Mouse (Mus musculus): ENCODE data around the gene Dock8. TPM values are rescaled to one million over a fixed set of nuclear protein-coding genes. Genes with fewer than 3 reads are reported as not detected.

Dock8 gene
- polyA plus RNA-seq, 1 experiment = 0.57 TPM

GRCm38 (mm10) chr19:25184076-25184475 lies 184.7 kb downstream of the Dock8 start:
- Histone ChIP-seq H3K9ac (ENCODE audit: low read depth, poor library complexity, severe bottlenecking) (no peak overlapping the region), H3K27ac (ENCODE audit: insufficient read depth, low read length) (no peak overlapping the region), H3K4me1 (ENCODE audit: control insufficient read depth, insufficient read depth, low read length) (no peaks in the 10 kb centered on the region), H3K27me3 (ENCODE audit: control insufficient read depth, insufficient read depth, low read length, poor library complexity, severe bottlenecking) (0 out of 2 replicates have a peak, but pooled peaks cover 2% of the 10 kb centered on the region), H3K9me3 (replicated peaks; ENCODE audit: control insufficient read depth, insufficient read depth, low read length, poor library complexity, severe bottlenecking) (no peaks in the 10 kb centered on the region), H3K36me3 (ENCODE audit: control insufficient read depth, insufficient read depth, low read length, poor library complexity, severe bottlenecking) (no peaks in the 10 kb centered on the region), H3K4me3 (ENCODE audit: low read depth, low read length) (no peak overlapping the region)
- TF ChIP-seq EP300 (IDR thresholded peaks at IDR 0.05; ENCODE audit: insufficient read depth, low read depth, low read length) (no peak), POLR2A (IDR thresholded peaks at IDR 0.05; ENCODE audit: insufficient read depth, low read length) (no peak), CTCF (IDR thresholded peaks at IDR 0.05; ENCODE audit: low read depth, low read length) (no peak)

- no peak for TF ChIP-seq EP300 (IDR thresholded peaks at IDR 0.05; ENCODE audit: insufficient read depth, low read depth, low read length)
- TF ChIP-seq CTCF (IDR thresholded peaks at IDR 0.05; ENCODE audit: low read depth, low read length) = no peak
- TF ChIP-seq POLR2A (IDR thresholded peaks at IDR 0.05; ENCODE audit: insufficient read depth, low read length) = no peak
- no peaks in the 10 kb centered on the region for H3K4me1 ChIP-seq (ENCODE audit: control insufficient read depth, insufficient read depth, low read length)
- no peaks in the 10 kb centered on the region for H3K36me3 ChIP-seq (ENCODE audit: control insufficient read depth, insufficient read depth, low read length, poor library complexity, severe bottlenecking)
- no peak overlapping the region for H3K9ac ChIP-seq (ENCODE audit: low read depth, poor library complexity, severe bottlenecking)
- H3K27me3 ChIP-seq (ENCODE audit: control insufficient read depth, insufficient read depth, low read length, poor library complexity, severe bottlenecking) = 0 out of 2 replicates have a peak, but pooled peaks cover 2% of the 10 kb centered on the region
- H3K4me3 ChIP-seq (ENCODE audit: low read depth, low read length) = no peak overlapping the region
- H3K27ac ChIP-seq (ENCODE audit: insufficient read depth, low read length) = no peak overlapping the region
- peaks cover 5% of the 10 kb centered on the region; the same call in 1 of the 2 replicates for H3K9me3 ChIP-seq (replicated peaks; ENCODE audit: control insufficient read depth, insufficient read depth, low read length, poor library complexity, severe bottlenecking)
These were observed 187.0 kb downstream of the Dock8 start for GRCm38 (mm10) chr19:25186316-25186715.

GRCm38 (mm10) chr19:25187681-25188080 lies 188.3 kb downstream of the Dock8 start:
- no peaks in the 10 kb centered on the region for H3K36me3 ChIP-seq (ENCODE audit: control insufficient read depth, insufficient read depth, low read length, poor library complexity, severe bottlenecking)

GRCm38 (mm10) chr19:25193751-25194150 lies 194.4 kb downstream of the Dock8 start:
- H3K9ac ChIP-seq (ENCODE audit: low read depth, poor library complexity, severe bottlenecking) = no peak overlapping the region
- no peak overlapping the region for H3K27ac ChIP-seq (ENCODE audit: insufficient read depth, low read length)
- TF ChIP-seq EP300 (IDR thresholded peaks at IDR 0.05; ENCODE audit: insufficient read depth, low read depth, low read length) (no peak), POLR2A (IDR thresholded peaks at IDR 0.05; ENCODE audit: insufficient read depth, low read length) (no peak), CTCF (IDR thresholded peaks at IDR 0.05; ENCODE audit: low read depth, low read length) (no peak)
- H3K4me1 ChIP-seq (ENCODE audit: control insufficient read depth, insufficient read depth, low read length) = no peaks in the 10 kb centered on the region
- H3K4me3 ChIP-seq (ENCODE audit: low read depth, low read length) = no peak overlapping the region
- H3K9me3 ChIP-seq (replicated peaks; ENCODE audit: control insufficient read depth, insufficient read depth, low read length, poor library complexity, severe bottlenecking) = peaks cover 5% of the 10 kb centered on the region; the same call in 1 of the 2 replicates
- no peaks in the 10 kb centered on the region for H3K36me3 ChIP-seq (ENCODE audit: control insufficient read depth, insufficient read depth, low read length, poor library complexity, severe bottlenecking)
- no peaks in the 10 kb centered on the region for H3K27me3 ChIP-seq (ENCODE audit: control insufficient read depth, insufficient read depth, low read length, poor library complexity, severe bottlenecking)

More at GRCm38 (mm10) chr19:25187681-25188080, 188.3 kb downstream of the Dock8 start:
- Histone ChIP-seq H3K27ac (ENCODE audit: insufficient read depth, low read length) (no peak overlapping the region), H3K4me1 (ENCODE audit: control insufficient read depth, insufficient read depth, low read length) (no peaks in the 10 kb centered on the region), H3K4me3 (ENCODE audit: low read depth, low read length) (peak overlapping the region; percentile 28), H3K27me3 (ENCODE audit: control insufficient read depth, insufficient read depth, low read length, poor library complexity, severe bottlenecking) (0 out of 2 replicates have a peak, but pooled peaks cover 2% of the 10 kb centered on the region), H3K9ac (ENCODE audit: low read depth, poor library complexity, severe bottlenecking) (no peak overlapping the region), H3K9me3 (replicated peaks; ENCODE audit: control insufficient read depth, insufficient read depth, low read length, poor library complexity, severe bottlenecking) (peaks cover 5% of the 10 kb centered on the region; the same call in 1 of the 2 replicates)
- TF ChIP-seq CTCF (IDR thresholded peaks at IDR 0.05; ENCODE audit: low read depth, low read length) (no peak), POLR2A (IDR thresholded peaks at IDR 0.05; ENCODE audit: insufficient read depth, low read length) (no peak), EP300 (IDR thresholded peaks at IDR 0.05; ENCODE audit: insufficient read depth, low read depth, low read length) (no peak)

- Histone ChIP-seq H3K27me3 (ENCODE audit: control insufficient read depth, insufficient read depth, low read length, poor library complexity, severe bottlenecking) (no peaks in the 10 kb centered on the region), H3K9me3 (replicated peaks; ENCODE audit: control insufficient read depth, insufficient read depth, low read length, poor library complexity, severe bottlenecking) (peaks cover 5% of the 10 kb centered on the region), H3K4me1 (ENCODE audit: control insufficient read depth, insufficient read depth, low read length) (no peaks in the 10 kb centered on the region), H3K36me3 (ENCODE audit: control insufficient read depth, insufficient read depth, low read length, poor library complexity, severe bottlenecking) (no peaks in the 10 kb centered on the region), H3K9ac (ENCODE audit: low read depth, poor library complexity, severe bottlenecking) (no peak overlapping the region), H3K27ac (ENCODE audit: insufficient read depth, low read length) (no peak overlapping the region), H3K4me3 (ENCODE audit: low read depth, low read length) (no peak overlapping the region)
- TF ChIP-seq EP300 (IDR thresholded peaks at IDR 0.05; ENCODE audit: insufficient read depth, low read depth, low read length) (no peak), POLR2A (IDR thresholded peaks at IDR 0.05; ENCODE audit: insufficient read depth, low read length) (no peak), CTCF (IDR thresholded peaks at IDR 0.05; ENCODE audit: low read depth, low read length) (no peak)
These were observed 200.9 kb downstream of the Dock8 start for GRCm38 (mm10) chr19:25200081-25200860.

- TF ChIP-seq CTCF (IDR thresholded peaks at IDR 0.05; ENCODE audit: low read depth, low read length) = no peak
- no peak for TF ChIP-seq POLR2A (IDR thresholded peaks at IDR 0.05; ENCODE audit: insufficient read depth, low read length)
- TF ChIP-seq EP300 (IDR thresholded peaks at IDR 0.05; ENCODE audit: insufficient read depth, low read depth, low read length) = no peak
These were observed 203.7 kb downstream of the Dock8 start for GRCm38 (mm10) chr19:25203077-25203476.

More at GRCm38 (mm10) chr19:25203077-25203476, 203.7 kb downstream of the Dock8 start:
- H3K4me3 ChIP-seq (ENCODE audit: low read depth, low read length) = no peak overlapping the region
- no peaks in the 10 kb centered on the region for H3K4me1 ChIP-seq (ENCODE audit: control insufficient read depth, insufficient read depth, low read length)
- H3K27me3 ChIP-seq (ENCODE audit: control insufficient read depth, insufficient read depth, low read length, poor library complexity, severe bottlenecking) = no peaks in the 10 kb centered on the region
- H3K36me3 ChIP-seq (ENCODE audit: control insufficient read depth, insufficient read depth, low read length, poor library complexity, severe bottlenecking) = no peaks in the 10 kb centered on the region
- H3K9ac ChIP-seq (ENCODE audit: low read depth, poor library complexity, severe bottlenecking) = no peak overlapping the region
- no peak overlapping the region for H3K27ac ChIP-seq (ENCODE audit: insufficient read depth, low read length)
- H3K9me3 ChIP-seq (replicated peaks; ENCODE audit: control insufficient read depth, insufficient read depth, low read length, poor library complexity, severe bottlenecking) = peaks cover 5% of the 10 kb centered on the region
